Mouse (Mus musculus): ENCODE measurements at regions not wholly inside any gene's neighbourhood (a gene's known extent, or its start where the extent isn't known, plus 50 kb on each side); places are given as distances from the start of the nearest gene placed in this dataset.
"Not testable (repeated sequence)": the region's sequence is repeated elsewhere in the genome, so short reads cannot be mapped to it uniquely, and the experiment has no call there.

DNA sequence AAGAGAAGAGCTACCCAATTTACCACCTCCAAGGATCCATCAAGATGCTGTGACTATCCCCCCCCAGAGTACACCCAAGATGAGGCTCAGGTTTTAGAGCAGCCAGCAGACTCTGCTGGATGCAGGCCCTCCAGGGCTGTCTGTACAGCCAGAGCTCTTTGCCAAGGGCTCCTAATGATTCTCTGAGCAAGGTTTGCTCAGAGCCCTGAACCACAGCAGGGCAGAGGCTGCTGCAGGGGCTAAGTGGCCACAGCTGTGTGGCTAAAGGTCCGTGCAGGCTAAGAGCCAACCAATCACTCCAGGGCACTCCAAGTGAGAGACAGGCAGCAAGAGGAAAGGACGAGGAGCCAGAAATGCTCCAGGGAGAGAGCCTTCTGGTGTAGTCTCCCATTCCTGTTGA, 289.2 kb upstream of the Kdm8 start:
- no peak for DNase-seq (ENCODE audit: low spot score in 2 of 2)

DNA sequence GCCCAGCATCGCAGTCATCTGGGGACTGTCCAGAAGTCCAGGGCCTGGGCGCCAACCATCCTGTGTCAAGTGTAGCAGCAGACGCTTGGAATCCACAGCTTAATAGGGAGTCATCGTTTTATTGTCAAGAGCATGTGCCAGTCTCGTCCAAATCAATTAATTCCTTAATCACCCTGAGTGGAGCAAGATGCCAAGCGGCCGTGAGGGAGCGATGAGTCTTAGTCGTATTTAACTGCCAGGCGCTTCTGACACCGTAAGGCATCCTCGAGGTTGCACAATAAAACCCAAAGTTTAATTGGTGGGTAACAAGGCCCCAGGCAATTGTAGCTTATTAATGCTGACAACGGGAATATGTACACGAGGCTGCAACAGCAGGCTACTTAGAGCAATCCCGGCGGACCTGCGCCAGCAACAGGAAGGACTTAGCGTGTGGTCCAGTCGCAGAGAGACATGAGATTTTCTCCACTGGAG, 277.6 kb upstream of the Kdm8 start:
- DNase-seq (ENCODE audit: low spot score in 2 of 2), result peak in 1 of 2 experiments; percentile 23

- DNase-seq (ENCODE audit: low spot score in 2 of 2), result no peak
Observed at GRCm38 (mm10) chr7:125167666-125168065, 276.8 kb upstream of the Kdm8 start.

GRCm38 (mm10) chr7:125181548-125181947, 262.9 kb upstream of the Kdm8 start:
- DNase-seq (ENCODE audit: low spot score in 2 of 2), result no peak

GRCm38 (mm10) chr7:125182266-125182665, 262.2 kb upstream of the Kdm8 start:
- no peak for DNase-seq (ENCODE audit: low spot score in 2 of 2)

DNA sequence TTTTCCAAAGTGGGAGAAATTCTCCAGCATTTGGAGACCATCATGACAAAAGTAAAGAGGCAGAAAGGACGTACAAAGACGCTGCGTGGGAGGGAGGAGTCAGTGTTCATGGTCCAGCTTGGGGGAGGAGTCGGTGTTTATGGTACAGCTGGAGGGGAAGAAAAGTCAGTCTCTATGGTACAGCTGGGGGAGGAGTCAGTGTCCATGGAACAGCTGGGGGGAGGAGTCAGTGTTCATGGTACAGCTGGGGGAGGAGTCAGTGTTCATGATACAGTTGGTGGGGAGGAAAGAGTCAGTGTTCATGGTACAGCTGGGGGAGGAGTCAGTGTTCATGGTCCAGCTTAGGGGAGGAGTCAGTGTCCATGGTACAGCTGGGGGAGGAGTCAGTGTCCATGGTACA, 261.5 kb upstream of the Kdm8 start:
- DNase-seq (ENCODE audit: low spot score in 2 of 2), result not testable (repeated sequence)

DNA sequence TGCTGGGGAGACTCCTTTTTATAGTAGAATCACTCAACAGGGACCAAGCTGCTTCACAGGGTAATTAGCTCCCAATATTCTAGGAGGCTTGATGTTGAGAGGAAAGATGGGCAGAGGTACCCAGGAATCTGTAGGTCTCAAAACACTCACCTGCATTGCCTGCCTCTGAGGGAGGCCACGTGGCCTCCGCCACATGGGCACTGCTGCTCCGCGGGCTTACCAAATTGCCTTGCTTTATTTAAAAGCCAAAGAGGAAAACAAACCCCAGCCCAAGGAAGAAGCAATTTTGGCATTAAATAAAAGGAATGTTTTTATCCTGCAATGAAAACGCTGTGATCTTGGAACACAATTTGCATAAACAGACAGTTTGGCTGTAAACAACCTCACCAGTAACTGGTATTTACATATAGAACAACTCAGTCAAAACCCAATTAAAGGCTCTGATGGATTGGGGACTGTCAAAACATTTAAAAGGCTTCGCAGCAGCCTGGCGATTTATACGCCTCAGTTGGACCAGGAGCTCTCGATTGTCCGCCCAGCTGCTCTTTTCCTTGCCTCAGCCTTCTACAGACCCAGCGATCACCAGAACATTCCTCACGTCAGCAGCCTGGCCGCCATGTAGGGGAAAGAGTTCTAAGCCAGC, 259.3 kb upstream of the Kdm8 start:
- no peak for DNase-seq (ENCODE audit: low spot score in 2 of 2)

GRCm38 (mm10) chr7:125187011-125187740, 257.3 kb upstream of the Kdm8 start:
- DNase-seq (ENCODE audit: low spot score in 2 of 2), result no peak

GRCm38 (mm10) chr7:125188986-125189385, 255.5 kb upstream of the Kdm8 start:
- no peak for DNase-seq (ENCODE audit: low spot score in 2 of 2)

GRCm38 (mm10) chr7:125190067-125190466, 254.4 kb upstream of the Kdm8 start:
- no peak for DNase-seq (ENCODE audit: low spot score in 2 of 2)

DNA sequence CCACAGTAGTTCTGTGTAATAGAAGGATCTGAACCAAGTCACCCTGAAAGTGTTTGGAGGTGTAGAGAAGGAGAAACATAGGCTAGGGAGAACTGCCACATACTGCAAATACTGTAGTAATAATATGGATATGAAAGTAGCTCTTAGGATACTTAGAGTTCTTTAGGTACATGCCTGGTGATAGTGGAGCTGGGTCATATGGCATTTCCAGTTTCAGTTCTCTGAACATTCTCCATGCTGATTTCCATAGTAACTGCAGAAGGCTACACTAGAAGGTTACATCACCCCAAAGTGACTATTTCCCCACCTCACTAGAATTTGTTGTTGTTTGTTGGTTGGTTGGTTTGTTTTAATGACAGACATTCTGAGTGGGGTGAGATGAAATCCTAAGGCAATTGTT, 253.2 kb upstream of the Kdm8 start:
- no peak for DNase-seq (ENCODE audit: low spot score in 2 of 2)

- DNase-seq (ENCODE audit: low spot score in 2 of 2), result no peak
Observed at GRCm38 (mm10) chr7:125211346-125211973, 233.0 kb upstream of the Kdm8 start.

- no peak for DNase-seq (ENCODE audit: low spot score in 2 of 2)
Observed at GRCm38 (mm10) chr7:125214036-125214435, 230.4 kb upstream of the Kdm8 start.

DNA sequence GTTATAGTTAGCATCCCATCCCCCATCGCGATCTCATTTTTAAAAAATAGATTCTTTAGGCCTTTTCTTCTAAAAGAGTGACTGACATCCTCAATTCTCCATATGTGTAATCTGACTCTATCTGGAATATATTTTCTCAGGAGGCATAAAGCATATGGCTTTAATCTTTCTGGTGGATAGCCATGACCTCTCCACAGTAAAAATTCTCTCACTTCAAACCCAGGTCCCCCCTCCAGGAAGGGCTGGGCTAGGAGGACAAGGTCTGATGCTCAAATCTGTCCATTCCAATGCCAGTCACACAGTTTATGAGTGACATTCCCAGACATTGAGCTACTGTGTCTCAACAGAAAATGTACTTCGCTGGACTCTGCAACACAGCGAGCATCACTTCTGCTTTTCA, 226.8 kb upstream of the Kdm8 start:
- no peak for DNase-seq (ENCODE audit: low spot score in 2 of 2)

DNA sequence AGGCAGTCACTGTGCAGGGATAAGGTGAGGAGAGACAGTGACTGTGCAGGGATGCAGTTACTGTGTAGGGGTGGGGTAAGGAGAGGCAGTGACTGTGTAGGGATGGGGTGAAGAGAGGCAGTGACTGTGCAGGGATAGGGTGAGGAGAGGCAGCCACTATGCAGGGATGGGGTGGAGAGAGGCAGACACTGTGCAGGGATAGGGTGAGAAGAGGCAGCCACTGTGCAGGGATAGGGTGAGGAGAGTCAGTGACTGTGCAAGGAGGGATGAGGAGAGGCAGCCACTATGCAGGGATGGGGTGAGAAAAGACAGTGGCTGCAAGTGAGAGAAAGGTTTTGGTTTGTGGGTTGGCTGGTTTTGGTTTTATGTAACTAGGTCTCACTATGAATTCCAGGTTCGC, 221.8 kb upstream of the Kdm8 start:
- no peak for DNase-seq (ENCODE audit: low spot score in 2 of 2)

- no peak for DNase-seq (ENCODE audit: low spot score in 2 of 2)
Observed at GRCm38 (mm10) chr7:125234911-125235310, 209.6 kb upstream of the Kdm8 start.

DNA sequence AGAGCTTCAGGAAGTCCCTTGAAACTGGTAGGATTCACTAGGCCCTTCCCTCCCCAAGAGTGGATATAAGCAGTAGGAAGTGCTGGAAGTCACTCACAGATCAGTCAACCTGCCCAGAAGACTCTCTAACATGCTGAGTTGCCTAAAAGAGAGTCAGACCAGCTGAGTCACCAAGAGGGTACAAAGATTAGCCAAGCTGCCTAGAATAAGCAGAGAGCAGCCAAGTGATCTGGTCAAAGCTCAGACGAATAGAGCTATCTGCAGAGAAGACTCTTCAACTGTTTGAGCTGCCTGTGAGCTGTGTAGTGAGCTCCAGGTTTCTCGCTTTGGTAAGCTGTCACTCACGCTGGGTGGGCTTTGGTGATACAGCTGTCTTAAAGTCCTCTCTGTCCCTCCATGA, 207.4 kb upstream of the Kdm8 start:
- DNase-seq (ENCODE audit: low spot score in 2 of 2), result no peak

- no peak for DNase-seq (ENCODE audit: low spot score in 2 of 2)
Observed at GRCm38 (mm10) chr7:125243021-125243420, 201.5 kb upstream of the Kdm8 start.

DNA sequence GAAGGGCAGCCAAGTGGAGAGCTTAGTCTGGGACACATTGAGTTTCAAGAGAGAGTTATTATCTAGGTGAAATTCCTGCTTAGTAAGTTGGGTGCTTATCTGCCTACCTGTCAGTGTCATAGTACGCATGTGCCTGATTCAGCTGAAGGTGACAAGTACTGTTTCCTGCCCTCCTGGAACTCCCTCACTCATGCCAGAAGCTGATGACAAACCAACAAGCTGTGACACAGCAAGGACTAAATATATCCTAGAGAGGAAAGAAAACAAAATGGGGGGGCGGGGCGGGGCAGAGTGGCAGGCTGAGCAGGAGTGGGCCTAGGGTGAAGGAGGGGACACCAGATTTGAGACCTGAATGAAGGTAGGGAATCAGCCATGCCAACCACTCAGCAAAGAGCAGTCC, 196.1 kb upstream of the Kdm8 start:
- no peak for DNase-seq (ENCODE audit: low spot score in 2 of 2)

DNA sequence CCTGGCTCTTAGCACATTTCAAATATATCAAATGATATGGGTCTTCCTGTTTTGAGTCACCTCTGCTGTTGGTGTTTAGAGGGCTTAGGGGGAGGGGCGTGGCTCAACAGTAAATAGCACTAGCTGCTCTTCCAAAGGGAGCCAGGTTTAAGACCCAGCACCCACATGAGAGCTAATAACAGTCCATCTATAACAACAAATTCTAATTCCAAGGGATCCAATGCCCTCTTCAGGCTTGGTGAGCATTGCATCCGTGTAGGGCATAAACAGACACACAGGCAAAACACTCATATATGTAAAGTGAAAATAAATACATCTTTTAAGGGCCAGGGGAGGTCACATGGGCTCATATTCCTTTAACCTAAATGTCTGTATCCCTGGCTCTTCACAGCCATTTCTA, 194.1 kb upstream of the Kdm8 start:
- no peak for DNase-seq (ENCODE audit: low spot score in 2 of 2)

DNA sequence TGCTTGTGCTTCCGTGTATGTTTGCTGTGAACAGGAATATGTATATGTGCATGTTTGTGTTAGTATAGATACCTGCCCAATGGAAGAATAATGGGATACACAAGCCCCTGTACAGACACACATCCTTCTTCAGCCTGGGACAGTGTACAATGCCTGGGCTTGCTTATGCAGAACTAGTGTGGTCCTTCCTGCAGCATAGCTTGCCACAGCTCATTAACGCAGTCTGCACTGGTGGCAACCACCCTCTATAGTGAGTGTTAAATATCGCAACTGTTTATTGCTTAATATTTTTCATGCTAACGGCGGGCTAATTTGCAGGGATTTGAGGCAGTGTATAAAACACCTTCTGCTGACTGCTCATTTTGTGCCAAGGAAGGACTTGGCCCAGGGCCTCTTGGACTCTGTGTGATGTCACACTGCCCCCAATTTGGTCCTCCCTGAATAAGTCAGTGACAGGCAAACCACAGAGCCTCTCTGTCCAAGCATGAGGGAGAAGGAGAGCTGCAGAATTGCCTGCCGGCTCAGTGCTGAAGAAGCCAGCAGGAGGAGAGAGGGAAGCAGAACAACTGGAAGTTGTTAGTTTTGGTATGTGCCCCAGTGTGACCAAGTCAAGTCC, 193.4 kb upstream of the Kdm8 start:
- no peak for DNase-seq (ENCODE audit: low spot score in 2 of 2)

GRCm38 (mm10) chr7:125254302-125254701, 190.2 kb upstream of the Kdm8 start:
- DNase-seq (ENCODE audit: low spot score in 2 of 2), result no peak

GRCm38 (mm10) chr7:125259016-125259415, 185.5 kb upstream of the Kdm8 start:
- peak in 1 of 2 experiments; percentile 7 for DNase-seq (ENCODE audit: low spot score in 2 of 2)
